Mouse (Mus musculus) forebrain, embryonic 11.5 days (tissue): Measurements from ENCODE around the gene Elp4. TPM values are rescaled to one million over a fixed set of nuclear protein-coding genes. Genes with fewer than 3 reads are reported as not detected.
A peak's percentile ranks its signal among the peaks of the same experiment; 100 is the strongest.

ENCODE experiments used
- ATAC-seq: fragments of 200-750 bp; cut with Nextera tagmentation; replicated peaks from 2 replicates; pipeline ENCODE4 v1.8.0; 2017; ENCODE audit warnings: moderate TSS enrichment; ENCODE audit not compliant: low FRiP score
- DNase-seq: peaks from one replicate; pipeline ENCODE4 v3.0.0-alpha.2; 2017; ENCODE audit warnings: low spot score
- H3K27ac ChIP-seq: fragments of 300-500 bp; sonication (generic); 2 replicates; pipeline ENCODE4 v1.5.1; 2014; ENCODE audit warnings: low read depth, low read length
- H3K27me3 ChIP-seq: fragments of 300-500 bp; sonication (generic); 2 replicates; pipeline ENCODE4 v1.6.1; 2014; ENCODE audit warnings: mild to moderate bottlenecking, low read length, mixed read lengths; ENCODE audit not compliant: control insufficient read depth, insufficient read depth
- H3K36me3 ChIP-seq: fragments of 300-500 bp; sonication (generic); 2 replicates; pipeline ENCODE4 v1.6.1; 2014; ENCODE audit warnings: mild to moderate bottlenecking, low read length, moderate library complexity, mixed read lengths; ENCODE audit not compliant: control insufficient read depth, insufficient read depth
- H3K4me1 ChIP-seq: fragments of 300-500 bp; sonication (generic); replicated peaks from 2 replicates; pipeline ENCODE4 v1.6.1; 2014; ENCODE audit warnings: low read length, mixed read lengths; ENCODE audit not compliant: control insufficient read depth, insufficient read depth
- H3K4me2 ChIP-seq: fragments of 300-500 bp; sonication (generic); 2 replicates; pipeline ENCODE4 v1.6.1; 2014; ENCODE audit warnings: low read depth, mild to moderate bottlenecking, low read length, moderate library complexity, mixed read lengths; ENCODE audit not compliant: severe bottlenecking
- H3K4me3 ChIP-seq: fragments of 300-500 bp; sonication (generic); 2 replicates; pipeline ENCODE4 v1.5.1; 2014; ENCODE audit warnings: low read depth, low read length
- H3K9ac ChIP-seq: fragments of 300-500 bp; sonication (generic); 2 replicates; pipeline ENCODE4 v1.6.1; 2014; ENCODE audit warnings: low read length
- H3K9me3 ChIP-seq: fragments of 300-500 bp; sonication (generic); 2 replicates; pipeline ENCODE4 v1.6.1; 2016; ENCODE audit warnings: low read length, mixed read lengths; ENCODE audit not compliant: control insufficient read depth
- WGBS: fragments of 180-500 bp; shearing (Covaris S2); extraction: QIAGEN DNeasy Blood & Tissue Kit; methylation state at CpG from one replicate; pipeline ENCODE4 v1.1.7; 2014; 5-methylcytosine and 5-hydroxymethylcytosine counted together
- polyA plus RNA-seq: library from polyadenylated mRNA; unstranded; fragments of >200 nt; fragmentation: Nextera tagmentation; extraction: Ambion mirVana; gene quantifications from 2 replicates; pipeline ENCODE4 v1.2.1, GENCODE M21; 2014

Elp4 gene
- polyA plus RNA-seq, 1 experiment from 2014 or later, result 69.4 TPM

- H3K27me3 ChIP-seq, result peaks cover 77% of the 10 kb centered on the region
- peaks cover 24% of the 10 kb centered on the region for H3K4me1 ChIP-seq
- no peaks in the 10 kb centered on the region for H3K36me3 ChIP-seq
- H3K9me3 ChIP-seq, result no peaks in the 10 kb centered on the region
- DNase-seq, result no peak
- no peak overlapping the region for H3K27ac ChIP-seq
- no peak for ATAC-seq
- H3K9ac ChIP-seq, result no peak overlapping the region
- H3K4me2 ChIP-seq, result no peak overlapping the region
- no peak overlapping the region for H3K4me3 ChIP-seq
- 18% methylated on average over 5 of the region's 5 CpGs for WGBS
These were observed 238.7 kb downstream of the Elp4 start for GRCm38 (mm10) chr2:105665491-105666250.

- DNase-seq, result no peak
- no peaks in the 10 kb centered on the region for H3K9me3 ChIP-seq
- peaks cover 76% of the 10 kb centered on the region for H3K27me3 ChIP-seq
- H3K4me2 ChIP-seq, result no peak overlapping the region
- no peak overlapping the region for H3K9ac ChIP-seq
- H3K4me1 ChIP-seq, result peaks cover 25% of the 10 kb centered on the region
- ATAC-seq, result no peak
- H3K27ac ChIP-seq, result no peak overlapping the region
- no peaks in the 10 kb centered on the region for H3K36me3 ChIP-seq
- H3K4me3 ChIP-seq, result no peak overlapping the region
- 10% methylated on average over 5 of the region's 5 CpGs for WGBS
These were observed 239.4 kb downstream of the Elp4 start for GRCm38 (mm10) chr2:105664996-105665395.

- H3K4me2 ChIP-seq, result no peak overlapping the region
- no peaks in the 10 kb centered on the region for H3K9me3 ChIP-seq
- ATAC-seq (no peak), DNase-seq (peak; percentile 53)
- no peak overlapping the region for H3K27ac ChIP-seq
- no peak overlapping the region for H3K9ac ChIP-seq
- no peak overlapping the region for H3K4me3 ChIP-seq
- WGBS, result 10% methylated on average over 10 of the region's 10 CpGs
- peaks cover 74% of the 10 kb centered on the region for H3K27me3 ChIP-seq
- H3K4me1 ChIP-seq, result peaks cover 21% of the 10 kb centered on the region
- no peaks in the 10 kb centered on the region for H3K36me3 ChIP-seq
These were observed 241.3 kb downstream of the Elp4 start for GRCm38 (mm10) chr2:105663101-105663511.

GRCm38 (mm10) chr2:105662606-105663005 lies 241.8 kb downstream of the Elp4 start:
- DNase-seq (no peak), ATAC-seq (no peak)
- no peaks in the 10 kb centered on the region for H3K9me3 ChIP-seq
- H3K9ac ChIP-seq, result no peak overlapping the region
- WGBS, result 4% methylated on average over 7 of the region's 7 CpGs
- no peaks in the 10 kb centered on the region for H3K36me3 ChIP-seq
- H3K27ac ChIP-seq, result no peak overlapping the region
- no peak overlapping the region for H3K4me2 ChIP-seq
- no peak overlapping the region for H3K4me3 ChIP-seq
- H3K27me3 ChIP-seq, result peaks cover 69% of the 10 kb centered on the region
- H3K4me1 ChIP-seq, result peaks cover 20% of the 10 kb centered on the region

GRCm38 (mm10) chr2:105662121-105662520 lies 242.2 kb downstream of the Elp4 start:
- Histone ChIP-seq H3K4me3 (no peak overlapping the region), H3K4me1 (peaks cover 17% of the 10 kb centered on the region), H3K9me3 (no peaks in the 10 kb centered on the region), H3K27ac (no peak overlapping the region), H3K9ac (no peak overlapping the region), H3K27me3 (peaks cover 65% of the 10 kb centered on the region), H3K4me2 (no peak overlapping the region), H3K36me3 (no peaks in the 10 kb centered on the region)
- no peak for ATAC-seq
- peak; percentile 51 for DNase-seq
- 2% methylated on average over 16 of the region's 16 CpGs for whole genome bisulfite sequencing

GRCm38 (mm10) chr2:105661623-105662066 lies 242.7 kb downstream of the Elp4 start:
- peaks cover 13% of the 10 kb centered on the region for H3K4me1 ChIP-seq
- H3K27ac ChIP-seq, result no peak overlapping the region
- no peaks in the 10 kb centered on the region for H3K9me3 ChIP-seq
- peak overlapping the region; percentile 13 for H3K4me2 ChIP-seq
- H3K36me3 ChIP-seq, result no peaks in the 10 kb centered on the region
- H3K27me3 ChIP-seq, result peaks cover 60% of the 10 kb centered on the region
- DNase-seq (peak; percentile 70), ATAC-seq (0 out of 2 replicates have a peak, but pooled peaks have one; percentile 40)
- under 1% methylated on average over 18 of the region's 18 CpGs for WGBS
- no peak overlapping the region for H3K9ac ChIP-seq
- H3K4me3 ChIP-seq, result no peak overlapping the region

GRCm38 (mm10) chr2:105660874-105661622 lies 243.3 kb downstream of the Elp4 start:
- H3K4me2 ChIP-seq, result peak overlapping the region; percentile 54
- H3K4me3 ChIP-seq, result peak overlapping the region; percentile 19
- 1% methylated on average over 26 of the region's 26 CpGs for WGBS
- peaks cover 56% of the 10 kb centered on the region for H3K27me3 ChIP-seq
- H3K36me3 ChIP-seq, result no peaks in the 10 kb centered on the region
- DNase-seq, result peak; percentile 66
- H3K9ac ChIP-seq, result peak overlapping the region; percentile 39
- ATAC-seq, result peak; percentile 19
- H3K9me3 ChIP-seq, result no peaks in the 10 kb centered on the region
- no peak overlapping the region for H3K27ac ChIP-seq
- H3K4me1 ChIP-seq, result peaks cover 13% of the 10 kb centered on the region

GRCm38 (mm10) chr2:105659926-105660873 lies 244.2 kb downstream of the Elp4 start:
- DNase-seq (peak; percentile 67), ATAC-seq (peak; percentile 76)
- Histone ChIP-seq H3K4me2 (peak overlapping the region; percentile 54), H3K9ac (peak overlapping the region; percentile 39), H3K4me3 (peak overlapping the region; percentile 19), H3K9me3 (no peaks in the 10 kb centered on the region), H3K27me3 (peaks cover 48% of the 10 kb centered on the region), H3K4me1 (peaks cover 13% of the 10 kb centered on the region), H3K36me3 (no peaks in the 10 kb centered on the region), H3K27ac (no peak overlapping the region)
- WGBS, result under 1% methylated on average over 41 of the region's 41 CpGs
